Mouse (Mus musculus) neural tube, embryonic 12.5 days (tissue): ENCODE data around the gene Pmpcb. TPM values are rescaled to one million over a fixed set of nuclear protein-coding genes. Genes with fewer than 3 reads are reported as not detected.
A peak's percentile ranks its signal among the peaks of the same experiment; 100 is the strongest.
"Not testable (repeated sequence)": the region's sequence is repeated elsewhere in the genome, so short reads cannot be mapped to it uniquely, and the experiment has no call there.

Source experiments
- ATAC-seq: fragments of 200-750 bp; cut with Nextera tagmentation; 2 replicates; pipeline ENCODE4 v1.8.0; 2017; ENCODE audit warnings: low read depth, mild to moderate bottlenecking, moderate TSS enrichment, moderate library complexity; ENCODE audit not compliant: low FRiP score
- H3K27ac ChIP-seq: fragments of 300-500 bp; sonication (generic); 2 replicates; pipeline ENCODE4 v1.5.1; 2016
- H3K27me3 ChIP-seq: fragments of 300-500 bp; sonication (generic); replicated peaks from 2 replicates; pipeline ENCODE4 v1.6.1; 2016; ENCODE audit warnings: mild to moderate bottlenecking
- H3K36me3 ChIP-seq: fragments of 300-500 bp; sonication (generic); 2 replicates; pipeline ENCODE4 v1.6.1; 2016; ENCODE audit warnings: mild to moderate bottlenecking
- H3K4me1 ChIP-seq: fragments of 300-500 bp; sonication (generic); 2 replicates; pipeline ENCODE4 v1.6.1; 2016
- H3K4me2 ChIP-seq: fragments of 300-500 bp; sonication (generic); replicated peaks from 2 replicates; pipeline ENCODE4 v1.6.1; 2016; ENCODE audit warnings: mild to moderate bottlenecking
- H3K4me3 ChIP-seq: fragments of 300-500 bp; sonication (generic); 2 replicates; pipeline ENCODE4 v1.5.1; 2016
- H3K9ac ChIP-seq: fragments of 300-500 bp; sonication (generic); 2 replicates; pipeline ENCODE4 v1.6.1; 2016; ENCODE audit warnings: mild to moderate bottlenecking
- H3K9me3 ChIP-seq: fragments of 300-500 bp; sonication (generic); 2 replicates; pipeline ENCODE4 v1.6.1; 2016; ENCODE audit warnings: mild to moderate bottlenecking
- WGBS: fragments of 180-500 bp; shearing (Covaris S2); methylation state at CpG from one replicate; pipeline ENCODE4 v1.1.7; 2016; 5-methylcytosine and 5-hydroxymethylcytosine counted together
- polyA plus RNA-seq: library from polyadenylated mRNA; unstranded; fragments of >200 nt; fragmentation: Nextera tagmentation; extraction: Ambion mirVana; gene quantifications from 2 replicates; pipeline ENCODE4 v1.2.1, GENCODE M21; 2016

Pmpcb gene
- 82.7 and 83.2 TPM in 2 replicates for polyA plus RNA-seq

GRCm38 (mm10) chr5:21736956-21737585 is at the start of gene Pmpcb:
Gene Pmpcb (plus strand): TSS chr5:21737141.
- Histone ChIP-seq H3K4me1 (peaks cover 22% of the 10 kb centered on the region), H3K9ac (peak within 1 kb of the TSS; percentile 93), H3K9me3 (no peaks in the 10 kb centered on the region), H3K27me3 (no peaks in the 10 kb centered on the region), H3K36me3 (peaks cover 27% of the 10 kb centered on the region), H3K4me2 (peak within 1 kb of the TSS; percentile 76), H3K4me3 (peak within 1 kb of the TSS; percentile 92), H3K27ac (peak within 1 kb of the TSS; percentile 70)
- peak; percentile 52 for ATAC-seq
- under 1% methylated on average over 42 of the region's 42 CpGs for WGBS

DNA sequence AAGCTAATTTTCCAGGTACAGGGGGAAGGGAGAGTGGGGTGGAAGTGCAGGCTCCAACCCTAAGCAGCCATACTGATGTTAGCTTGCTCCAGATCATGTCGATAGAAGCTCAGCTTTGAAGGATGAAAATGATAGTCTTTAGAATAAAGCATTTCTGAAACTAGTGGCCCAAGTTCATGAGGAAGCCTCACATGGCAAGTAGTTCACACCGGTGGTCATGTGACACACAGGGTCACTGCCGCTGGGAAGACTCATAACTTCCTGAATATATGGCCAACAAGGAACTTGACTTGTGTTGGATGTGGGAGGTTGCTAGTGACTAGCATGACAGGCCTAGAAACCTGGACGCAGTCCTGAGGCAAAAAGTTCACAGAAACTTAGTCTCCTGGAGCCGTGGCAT is 44.7 kb upstream of the Pmpcb start:
- H3K9me3 ChIP-seq, result no peaks in the 10 kb centered on the region
- H3K9ac ChIP-seq, result no peak overlapping the region
- H3K4me2 ChIP-seq, result no peak overlapping the region
- no peak for ATAC-seq
- no peaks in the 10 kb centered on the region for H3K27me3 ChIP-seq
- 0 out of 2 replicates have a peak, but pooled peaks cover 3% of the 10 kb centered on the region for H3K36me3 ChIP-seq
- WGBS, result 95% methylated on average over 5 of the region's 5 CpGs
- no peak overlapping the region for H3K4me3 ChIP-seq
- no peaks in the 10 kb centered on the region for H3K4me1 ChIP-seq
- no peak overlapping the region for H3K27ac ChIP-seq

DNA sequence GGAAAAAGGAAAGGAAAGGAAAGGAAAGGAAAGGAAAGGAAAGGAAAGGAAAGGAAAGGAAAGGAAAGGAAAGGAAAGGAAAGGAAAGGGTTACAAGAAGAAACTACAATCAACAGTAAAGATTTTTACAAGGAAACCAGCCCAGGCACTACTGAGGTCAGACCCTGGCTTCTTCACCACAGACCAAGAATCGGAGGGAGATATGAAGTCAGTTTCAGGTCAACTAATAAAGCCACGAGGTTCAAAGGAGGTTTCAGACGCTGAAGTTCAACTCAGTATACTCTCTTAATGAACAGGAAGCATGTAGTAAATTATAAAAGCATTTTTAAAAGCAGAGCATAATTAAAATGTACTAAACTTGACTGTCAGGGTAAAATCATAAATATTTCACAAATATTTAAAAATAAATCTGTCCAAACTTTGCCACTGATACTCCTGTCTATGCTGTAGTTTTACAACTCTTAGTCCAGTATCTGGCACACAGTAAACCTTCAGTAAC is 43.5 kb upstream of the Pmpcb start:
- 82% methylated on average over 3 of the region's 3 CpGs for WGBS
- H3K4me3 ChIP-seq, result no peak overlapping the region
- no peak for ATAC-seq
- H3K9ac ChIP-seq, result no peak overlapping the region
- no peak overlapping the region for H3K4me2 ChIP-seq
- H3K4me1 ChIP-seq, result no peaks in the 10 kb centered on the region
- 0 out of 2 replicates have a peak, but pooled peaks cover 3% of the 10 kb centered on the region for H3K36me3 ChIP-seq
- no peaks in the 10 kb centered on the region for H3K9me3 ChIP-seq
- H3K27me3 ChIP-seq, result no peaks in the 10 kb centered on the region
- H3K27ac ChIP-seq, result no peak overlapping the region

DNA sequence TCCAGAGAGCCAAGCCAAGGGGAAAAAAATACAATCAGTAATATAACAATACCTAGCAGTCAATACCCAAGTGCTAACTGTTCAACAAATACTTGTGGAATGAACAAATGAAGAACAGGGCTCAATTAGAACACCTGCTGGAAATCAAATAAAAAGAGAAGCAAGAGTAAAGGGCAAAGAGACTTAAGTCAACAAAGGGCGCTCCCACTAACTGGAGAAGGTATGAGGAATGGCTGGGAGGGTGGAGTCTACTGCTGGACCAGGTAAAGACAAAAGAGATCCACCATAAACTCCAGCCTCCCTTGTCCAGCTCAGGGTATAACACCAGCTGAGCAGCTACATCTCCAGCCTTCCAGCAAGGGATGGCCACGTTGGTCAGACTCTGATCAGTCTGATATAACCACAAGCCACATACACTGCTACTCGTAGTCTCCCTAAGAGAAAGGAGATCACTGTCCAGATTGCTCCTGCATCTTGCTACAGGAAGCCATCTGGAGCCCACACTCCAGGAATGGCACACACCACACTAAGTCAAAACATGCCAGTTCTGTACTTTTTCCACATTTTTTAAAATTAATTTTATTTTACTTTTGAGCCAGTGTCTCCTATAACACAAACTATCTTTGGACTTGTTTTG is 42.0 kb upstream of the Pmpcb start:
- Histone ChIP-seq H3K4me1 (peaks cover 4% of the 10 kb centered on the region; the same call in 1 of the 2 replicates), H3K27ac (no peak overlapping the region), H3K4me2 (no peak overlapping the region), H3K9me3 (no peaks in the 10 kb centered on the region), H3K36me3 (no peaks in the 10 kb centered on the region), H3K9ac (no peak overlapping the region), H3K4me3 (no peak overlapping the region), H3K27me3 (no peaks in the 10 kb centered on the region)
- ATAC-seq, result no peak
- 91% methylated on average over 3 of the region's 3 CpGs for WGBS

DNA sequence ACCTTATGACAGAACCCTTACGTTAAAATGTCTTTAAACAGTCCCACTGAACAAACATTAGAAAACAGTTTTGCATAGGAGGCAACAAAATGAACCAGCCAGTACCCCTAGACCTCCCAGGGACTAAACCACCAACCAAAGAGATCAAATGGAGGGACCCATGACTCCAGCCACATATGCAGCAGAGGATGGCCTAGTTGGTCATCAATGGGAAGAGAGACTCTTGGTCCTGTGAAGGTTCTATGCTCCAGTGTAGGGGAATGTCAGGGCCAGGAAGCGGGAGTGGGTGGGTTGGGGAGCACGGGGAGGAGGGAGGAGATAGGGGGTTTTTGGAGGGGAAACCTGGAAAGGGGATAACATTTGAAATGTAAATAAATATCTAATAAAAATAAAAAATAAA is 37.4 kb upstream of the Pmpcb start:
- H3K4me2 ChIP-seq, result peak overlapping the region; percentile 37
- not testable (repeated sequence) for H3K4me3 ChIP-seq

GRCm38 (mm10) chr5:21700272-21700821 is 36.6 kb upstream of the Pmpcb start:
- Histone ChIP-seq H3K9ac (peak overlapping the region; percentile 84; the same call in 1 of the 2 replicates), H3K27ac (no peak overlapping the region), H3K4me1 (peaks cover 4% of the 10 kb centered on the region; the same call in 1 of the 2 replicates), H3K4me2 (peak overlapping the region; percentile 63), H3K4me3 (peak overlapping the region; percentile 64), H3K27me3 (no peaks in the 10 kb centered on the region), H3K9me3 (no peaks in the 10 kb centered on the region), H3K36me3 (no peaks in the 10 kb centered on the region)
- ATAC-seq, result no peak
- WGBS, result 13% methylated on average over 10 of the region's 10 CpGs

More for the DNA sequence above, 37.4 kb upstream of the Pmpcb start:
- not testable (repeated sequence) for H3K27ac ChIP-seq, ATAC-seq, H3K27me3 ChIP-seq, H3K9ac ChIP-seq, H3K9me3 ChIP-seq, H3K4me1 ChIP-seq, H3K36me3 ChIP-seq
- WGBS, result 95% methylated on average over 3 of the region's 3 CpGs

DNA sequence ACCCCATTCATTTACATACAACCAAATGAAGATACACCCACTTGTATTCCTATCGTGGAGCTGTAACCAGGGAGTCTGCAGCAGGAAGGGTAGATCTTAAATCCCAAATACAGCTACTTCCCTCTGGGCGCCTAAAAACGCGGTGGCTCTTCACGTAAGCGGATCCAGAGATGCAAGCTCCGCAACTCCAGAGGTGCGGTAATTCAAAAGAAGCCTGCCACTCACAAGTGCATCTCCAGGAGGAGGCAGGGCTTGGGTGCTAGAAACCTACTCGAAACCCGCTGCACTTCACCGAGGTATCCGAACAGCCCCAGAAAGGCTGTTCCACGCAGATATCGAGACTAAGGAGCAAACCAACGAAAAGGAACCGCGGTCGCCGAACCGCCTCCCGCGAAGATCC is 36.0 kb upstream of the Pmpcb start:
- Histone ChIP-seq H3K4me2 (peak overlapping the region; percentile 63), H3K4me3 (peak overlapping the region; percentile 64), H3K36me3 (no peaks in the 10 kb centered on the region), H3K9me3 (no peaks in the 10 kb centered on the region), H3K27me3 (no peaks in the 10 kb centered on the region), H3K4me1 (peaks cover 4% of the 10 kb centered on the region; the same call in 1 of the 2 replicates), H3K27ac (no peak overlapping the region), H3K9ac (peak overlapping the region; percentile 84)
- peak; percentile 71 for ATAC-seq
- under 1% methylated on average over 22 of the region's 22 CpGs for WGBS

DNA sequence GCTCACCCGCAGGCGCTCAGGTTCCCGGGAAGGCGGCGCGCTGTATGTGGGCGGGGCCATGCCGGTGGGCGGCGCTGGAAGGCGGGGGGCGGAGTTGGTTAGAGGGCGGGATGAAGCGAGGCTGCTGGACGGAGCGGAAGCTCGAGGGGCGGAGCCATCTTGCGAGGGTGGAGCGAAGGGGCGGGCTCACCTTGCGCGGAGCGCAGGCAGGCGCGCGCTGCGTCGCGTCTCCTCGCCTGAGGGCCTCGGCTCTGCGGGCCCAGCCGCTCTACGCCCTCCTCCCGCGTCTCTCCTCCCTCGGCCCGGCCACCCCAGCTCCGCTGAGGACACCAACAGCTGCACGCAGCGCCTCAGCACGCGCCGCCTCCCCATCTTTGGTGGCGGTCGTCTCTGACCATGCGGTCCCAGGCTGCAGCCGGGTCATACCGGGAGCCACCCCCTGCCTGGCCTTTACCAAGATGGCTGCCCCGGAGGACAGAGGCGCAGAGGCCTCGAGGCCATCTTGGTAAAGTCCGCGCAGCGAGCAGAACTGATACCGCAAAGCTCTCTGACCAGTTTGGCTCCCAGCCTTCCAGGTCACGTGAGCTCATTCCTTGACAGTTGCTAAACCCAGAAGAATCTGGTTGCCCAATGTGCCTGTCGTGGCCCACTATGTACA is 35.5 kb upstream of the Pmpcb start, which contains the start of gene Napepld:
Gene Napepld, minus strand, starts transcription at position 46 of the 658 bp plus-strand sequence.
- Histone ChIP-seq H3K36me3 (no peaks in the 10 kb centered on the region), H3K4me2 (peak within 1 kb of the TSS; percentile 63), H3K27ac (peak within 1 kb of the TSS; percentile 93), H3K27me3 (no peaks in the 10 kb centered on the region), H3K9ac (peak within 1 kb of the TSS; percentile 84), H3K9me3 (no peaks in the 10 kb centered on the region), H3K4me3 (peak within 1 kb of the TSS; percentile 64), H3K4me1 (peaks cover 4% of the 10 kb centered on the region; the same call in 1 of the 2 replicates)
- under 1% methylated on average over 56 of the region's 59 CpGs for WGBS
- ATAC-seq, result peak; percentile 99

- Histone ChIP-seq H3K27ac (peak overlapping the region; percentile 93; the same call in 1 of the 2 replicates), H3K9ac (peak overlapping the region; percentile 84), H3K9me3 (no peaks in the 10 kb centered on the region), H3K4me3 (peak overlapping the region; percentile 64), H3K4me2 (peak overlapping the region; percentile 63), H3K27me3 (no peaks in the 10 kb centered on the region), H3K36me3 (no peaks in the 10 kb centered on the region), H3K4me1 (peaks cover 4% of the 10 kb centered on the region; the same call in 1 of the 2 replicates)
- no peak for ATAC-seq
- 50% methylated on average over 2 of the region's 2 CpGs for WGBS
Observed at GRCm38 (mm10) chr5:21702009-21702364, 35.0 kb upstream of the Pmpcb start.

DNA sequence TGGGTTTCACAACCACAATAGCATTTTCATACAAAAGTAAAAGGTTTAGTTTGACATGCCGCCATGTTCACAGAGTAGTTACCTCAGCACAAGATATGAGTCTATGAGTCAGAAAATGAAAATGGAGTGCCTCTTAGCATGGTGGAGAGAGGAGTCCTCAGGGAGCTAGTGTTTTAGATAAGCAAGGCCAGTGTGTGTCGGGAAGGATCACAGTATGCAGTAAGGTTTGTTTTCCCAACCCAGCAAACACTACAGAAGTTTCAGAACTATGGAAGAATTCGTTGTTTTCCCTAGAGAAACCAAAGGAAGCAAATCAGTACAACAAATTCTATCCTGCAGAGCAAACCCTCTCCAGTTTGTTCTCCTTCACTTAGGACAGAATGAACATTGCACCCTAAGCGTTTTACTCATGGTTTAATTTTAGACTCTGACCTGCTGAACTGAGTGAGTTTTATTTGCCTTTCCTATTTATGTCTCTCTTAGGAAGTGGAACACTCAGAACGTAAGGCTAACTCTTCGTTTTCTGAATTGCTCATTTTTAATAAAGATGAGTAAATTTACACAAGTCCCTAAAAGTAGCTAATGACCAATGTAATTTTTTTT is 34.0 kb upstream of the Pmpcb start:
- Histone ChIP-seq H3K4me2 (no peak overlapping the region), H3K27me3 (no peaks in the 10 kb centered on the region), H3K36me3 (no peaks in the 10 kb centered on the region), H3K9ac (no peak overlapping the region), H3K27ac (no peak overlapping the region), H3K4me1 (peaks cover 4% of the 10 kb centered on the region; the same call in 1 of the 2 replicates), H3K9me3 (no peaks in the 10 kb centered on the region), H3K4me3 (no peak overlapping the region)
- no peak for ATAC-seq
- WGBS, result 84% methylated on average over 6 of the region's 6 CpGs

DNA sequence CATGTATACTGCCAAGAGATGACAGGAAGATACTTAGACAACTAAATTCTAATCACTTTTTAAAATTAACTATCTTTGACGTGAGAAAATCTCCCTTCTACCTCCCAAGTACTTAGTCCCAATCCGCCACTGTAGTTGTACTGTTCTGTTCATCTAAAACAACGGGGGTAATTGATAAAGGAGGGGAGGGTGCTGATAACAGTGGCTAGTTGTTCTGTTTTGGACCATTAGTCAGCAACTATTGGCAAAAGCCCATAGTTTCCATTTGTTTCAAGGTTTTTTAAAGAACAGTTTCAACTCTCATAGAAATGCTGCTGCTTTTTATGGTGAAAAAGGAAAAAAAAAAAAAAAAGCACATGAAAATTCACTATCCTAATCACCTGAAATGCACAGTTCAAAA is 33.2 kb upstream of the Pmpcb start:
- Histone ChIP-seq H3K27me3 (no peaks in the 10 kb centered on the region), H3K4me1 (peaks cover 4% of the 10 kb centered on the region; the same call in 1 of the 2 replicates), H3K36me3 (no peaks in the 10 kb centered on the region), H3K4me3 (no peak overlapping the region), H3K4me2 (no peak overlapping the region), H3K9ac (no peak overlapping the region), H3K27ac (no peak overlapping the region), H3K9me3 (no peaks in the 10 kb centered on the region)
- ATAC-seq, result no peak
- 83% methylated on average over 3 of the region's 3 CpGs for WGBS
